Comparison of ENCODE assay signal across 17 mouse cellular contexts in the genomic region with DNA sequence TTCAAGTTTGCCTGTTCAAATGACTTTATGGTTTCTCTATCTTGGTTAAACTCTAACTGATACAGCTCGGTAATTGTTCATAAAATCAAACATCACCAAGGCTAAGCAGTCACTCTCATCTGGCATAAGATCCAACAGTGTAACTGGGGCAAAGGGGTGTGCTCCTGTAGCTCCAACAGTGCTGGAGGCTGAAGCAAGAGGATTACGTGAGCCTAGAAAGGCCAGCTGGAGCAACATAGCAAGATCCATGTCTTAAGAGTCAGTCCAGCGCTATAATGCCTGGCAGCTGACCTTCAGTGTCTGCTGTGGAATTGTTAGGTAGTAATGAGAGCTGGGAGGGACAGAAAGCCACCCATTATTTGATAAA. TPM values are rescaled to one million over a fixed set of nuclear protein-coding genes. Genes with fewer than 3 reads are reported as not detected.
DNase-seq lines count a peak whose midpoint lies in the region; ATAC-seq and TF ChIP-seq lines count a peak whose summit lies in the region.
"Had no signal": no experiment of that assay in that cellular context is flagged by ENCODE, and none has a peak within 500 bp of the region (broad histone marks: within the 10 kb centered on the region; RNA-seq: fewer than 3 reads in every experiment).

No protein-coding gene starts in this region.

- H3K36me3 ChIP-seq in kidney, embryonic 14.5 days (ENCODE audit: control insufficient read depth, insufficient read depth, low read length): no peaks in the 10 kb centered on the region
- H3K36me3 ChIP-seq in intestine, postnatal 0 days (ENCODE audit: control insufficient read depth, insufficient read depth): no peaks in the 10 kb centered on the region; the same call in 1 of the 2 replicates
- H3K36me3 ChIP-seq: embryonic facial prominence, embryonic 15.5 days; hindbrain, embryonic 15.5 days; lung, embryonic 15.5 days had no signal

- no peak overlapping the region for H3K27ac ChIP-seq in kidney, embryonic 14.5 days (ENCODE audit: low read depth, low read length)
- peak overlapping the region; percentile 36 for H3K27ac ChIP-seq in intestine, postnatal 0 days (ENCODE audit: low read depth, low read length)
- H3K27ac ChIP-seq: embryonic facial prominence, embryonic 15.5 days; forebrain, embryonic 13.5 days; heart, embryonic 13.5 days; hindbrain, embryonic 15.5 days; neural tube, embryonic 13.5 days had no signal

- H3K9ac ChIP-seq in kidney, embryonic 14.5 days (ENCODE audit: low read depth, low read length): no peak overlapping the region
- no peak overlapping the region for H3K9ac ChIP-seq in intestine, postnatal 0 days (ENCODE audit: low read depth, low read length)
- H3K9ac ChIP-seq: embryonic facial prominence, embryonic 15.5 days; forebrain, embryonic 13.5 days; heart, embryonic 13.5 days; hindbrain, embryonic 15.5 days; lung, embryonic 15.5 days; neural tube, embryonic 13.5 days had no signal

- H3K4me3 ChIP-seq in kidney, embryonic 14.5 days (ENCODE audit: low read length): no peak overlapping the region
- no peak overlapping the region for H3K4me3 ChIP-seq in intestine, postnatal 0 days (ENCODE audit: low read depth, low read length)
- H3K4me3 ChIP-seq: embryonic facial prominence, embryonic 15.5 days; forebrain, embryonic 13.5 days; heart, embryonic 13.5 days; hindbrain, embryonic 15.5 days; lung, embryonic 15.5 days; neural tube, embryonic 13.5 days had no signal

- no peak for TF ChIP-seq CTCF in intestine, postnatal 0 days (IDR thresholded peaks at IDR 0.05; ENCODE audit: low read depth)

- H3K4me1 ChIP-seq in kidney, embryonic 14.5 days (ENCODE audit: control insufficient read depth, insufficient read depth, low read length): no peaks in the 10 kb centered on the region
- H3K4me1 ChIP-seq in intestine, postnatal 0 days (replicated peaks; ENCODE audit: control insufficient read depth, insufficient read depth, low read length): 0 out of 2 replicates have a peak, but pooled peaks cover 4% of the 10 kb centered on the region
- H3K4me1 ChIP-seq: embryonic facial prominence, embryonic 15.5 days; neural tube, embryonic 13.5 days had no signal

- H3K9me3 ChIP-seq in kidney, embryonic 14.5 days (ENCODE audit: control insufficient read depth, low read length): no peaks in the 10 kb centered on the region
- no peaks in the 10 kb centered on the region for H3K9me3 ChIP-seq in intestine, postnatal 0 days (ENCODE audit: control insufficient read depth)
- H3K9me3 ChIP-seq: embryonic facial prominence, embryonic 15.5 days; forebrain, embryonic 13.5 days; heart, embryonic 13.5 days; hindbrain, embryonic 15.5 days; lung, embryonic 15.5 days; neural tube, embryonic 13.5 days had no signal

- DNase-seq in adrenal gland, postnatal 10 days: peak; percentile 47
- no peak for DNase-seq in adrenal gland, adult 18-20 months (ENCODE audit: low spot score in 2 of 2)
- peak; percentile 10 for DNase-seq in kidney, adult 11 months
- DNase-seq in adrenal gland, postnatal 14 days: peak; percentile 55
- no peak for DNase-seq in thymus, postnatal 10 days (ENCODE audit: low spot score in 2 of 2)
- no peak for DNase-seq in spleen, adult 18-20 months
- DNase-seq: thymus, postnatal 4 days had no signal

- WGBS in kidney, embryonic 14.5 days: 93% methylated on average over 3 of the region's 3 CpGs
- WGBS in intestine, postnatal 0 days: 44% methylated on average over 3 of the region's 3 CpGs

- ATAC-seq in kidney, embryonic 14.5 days (ENCODE audit: low FRiP score, low TSS enrichment): no peak
- 0 out of 2 replicates have a peak, but pooled peaks have one; percentile 34 for ATAC-seq in intestine, postnatal 0 days
- ATAC-seq: activated CD4-positive, CD25-positive, alpha-beta regulatory T cell, adult 4 months; forebrain, embryonic 13.5 days had no signal

- no peaks in the 10 kb centered on the region for H3K27me3 ChIP-seq in kidney, embryonic 14.5 days (ENCODE audit: control insufficient read depth, insufficient read depth, low read length)
- H3K27me3 ChIP-seq in intestine, postnatal 0 days (replicated peaks; ENCODE audit: control insufficient read depth, insufficient read depth, low read length): no peaks in the 10 kb centered on the region
- H3K27me3 ChIP-seq: embryonic facial prominence, embryonic 15.5 days; forebrain, embryonic 13.5 days; heart, embryonic 13.5 days; hindbrain, embryonic 15.5 days; lung, embryonic 15.5 days; neural tube, embryonic 13.5 days had no signal

- H3K4me2 ChIP-seq in kidney, embryonic 14.5 days (replicated peaks; ENCODE audit: low read depth, low read length): no peak overlapping the region
- H3K4me2 ChIP-seq in intestine, postnatal 0 days (replicated peaks; ENCODE audit: low read depth): 0 out of 2 replicates have a peak overlapping the region, but pooled peaks have one; percentile 14
- H3K4me2 ChIP-seq: embryonic facial prominence, embryonic 15.5 days; forebrain, embryonic 13.5 days; heart, embryonic 13.5 days; hindbrain, embryonic 15.5 days; lung, embryonic 15.5 days; neural tube, embryonic 13.5 days had no signal

RNA-seq across cellular contexts. Expression of gene Erh, which starts 10.5 kb away (rescaled TPM):
- 10 to 100 TPM; 57.2 to 68.1 TPM for total RNA-seq in adrenal gland, postnatal 10 days (2021)
- total RNA-seq in adrenal gland, adult 18-20 months (2021): 10 to 100 TPM; 41.4 to 54.2 TPM
- 265 and 337 TPM in 2 replicates for polyA plus RNA-seq in kidney, embryonic 14.5 days (2014; fragmentation: Nextera tagmentation; extraction: Ambion mirVana)
- total RNA-seq in adrenal gland, postnatal 14 days (2021): 50.4 and 63.7 TPM in 2 replicates
- polyA plus RNA-seq in intestine, postnatal 0 days (2015; fragmentation: Nextera tagmentation; extraction: Ambion mirVana): 112 and 113 TPM in 2 replicates

RNA-seq across cellular contexts. Expression of gene Slc39a9, which starts 11.0 kb away (rescaled TPM):
- total RNA-seq in adrenal gland, postnatal 10 days (2021): 10 to 100 TPM; 33.8 to 38.6 TPM
- 10 to 100 TPM; 39.8 to 50.0 TPM for total RNA-seq in adrenal gland, adult 18-20 months (2021)
- polyA plus RNA-seq in kidney, embryonic 14.5 days (2014; fragmentation: Nextera tagmentation; extraction: Ambion mirVana): 12.1 and 31.1 TPM in 2 replicates
- total RNA-seq in adrenal gland, postnatal 14 days (2021): 37.6 and 37.9 TPM in 2 replicates
- polyA plus RNA-seq in intestine, postnatal 0 days (2015; fragmentation: Nextera tagmentation; extraction: Ambion mirVana): 34.9 and 35.4 TPM in 2 replicates

RNA-seq across cellular contexts. Expression of gene Plekhd1, which starts 37.7 kb away (rescaled TPM):
- under 1 TPM in 1 of 2 experiments, not detected in 1; 0.21 TPM for total RNA-seq in adrenal gland, postnatal 10 days (2021)
- total RNA-seq in adrenal gland, adult 18-20 months (2021): not detected
- 0.84 and 0.94 TPM in 2 replicates for polyA plus RNA-seq in kidney, embryonic 14.5 days (2014; fragmentation: Nextera tagmentation; extraction: Ambion mirVana)
- 0.60 TPM in 1 of 2 replicates, not detected in the other for total RNA-seq in adrenal gland, postnatal 14 days (2021)
- 1.5 and 1.9 TPM in 2 replicates for polyA plus RNA-seq in intestine, postnatal 0 days (2015; fragmentation: Nextera tagmentation; extraction: Ambion mirVana)
- total RNA-seq: monocyte, adult 5-6 weeks had no signal

Comparison
In these comparisons a context has a peak if more than half of its experiments do, and no peak if none do; other contexts are left out.
1. DNase-seq: peak in adrenal gland, postnatal 10 days (single experiment), kidney, adult 11 months (single experiment) and adrenal gland, postnatal 14 days (single experiment); none in adrenal gland, adult 18-20 months (0 of 2), thymus, postnatal 10 days (0 of 2) and spleen, adult 18-20 months (0 of 2).